Mouse (Mus musculus) spleen, adult 2 months (tissue): ENCODE measurements around the gene Lysmd2. TPM values are rescaled to one million over a fixed set of nuclear protein-coding genes. Genes with fewer than 3 reads are reported as not detected.

ENCODE experiments used
- DNase-seq, 2 experiments: peaks; one replicate each; pipeline versions ENCODE4 v3.0.0 to v3.0.0-alpha.2; 2012 to 2021; ENCODE audit warnings: low spot score in 2 of 2, low read depth in 1 of 2
- H3K27ac ChIP-seq: fragments of 200-500 bp; 2 replicates; pipeline ENCODE4 v1.5.1; 2012; ENCODE audit warnings: low read length, inconsistent platforms; ENCODE audit not compliant: insufficient read depth
- H3K27me3 ChIP-seq: fragments of 200-500 bp; 2 replicates; pipeline ENCODE4 v1.6.1; 2012; ENCODE audit warnings: mild to moderate bottlenecking, moderate library complexity, low read length, inconsistent platforms; ENCODE audit not compliant: control insufficient read depth, insufficient read depth
- H3K36me3 ChIP-seq: fragments of 200-500 bp; 2 replicates; pipeline ENCODE4 v1.6.1; 2012; ENCODE audit warnings: mild to moderate bottlenecking, low read length, inconsistent platforms; ENCODE audit not compliant: control insufficient read depth, insufficient read depth
- H3K4me1 ChIP-seq: fragments of 200-500 bp; 2 replicates; pipeline ENCODE4 v1.6.1; 2011; ENCODE audit warnings: inconsistent platforms; ENCODE audit not compliant: control insufficient read depth, insufficient read depth, insufficient read length
- H3K4me3 ChIP-seq: fragments of 200-500 bp; 2 replicates; pipeline ENCODE4 v1.5.1; 2011; ENCODE audit warnings: mild to moderate bottlenecking, inconsistent platforms; ENCODE audit not compliant: insufficient read depth, insufficient read length; ENCODE audit errors: extremely low read depth
- CTCF ChIP-seq: fragments of 200-500 bp; IDR thresholded peaks from 2 replicates; pipeline ENCODE4 v1.5.1; 2011; ENCODE audit warnings: mild to moderate bottlenecking, inconsistent platforms; ENCODE audit not compliant: insufficient read depth, insufficient read length, insufficient replicate concordance; ENCODE audit errors: extremely low read depth
- POLR2A ChIP-seq: fragments of 200-500 bp; IDR thresholded peaks from 2 replicates; pipeline ENCODE4 v1.6.1; 2011; ENCODE audit warnings: low read depth, low read length, inconsistent platforms
- WGBS: fragments of 180-500 bp; shearing (Covaris S2); methylation state at CpG from one replicate; pipeline ENCODE4 v1.1.7; 2018; 5-methylcytosine and 5-hydroxymethylcytosine counted together
- polyA plus RNA-seq: library from polyadenylated mRNA; depleted of rRNA; stranded (reverse); fragments of >200 nt; gene quantifications from 2 replicates; pipeline ENCODE4 v1.2.3, GENCODE M21; 2012; rRNA removed

Gene Lysmd2
- 6.6 and 12.1 TPM in 2 replicates for polyA plus RNA-seq

- Histone ChIP-seq H3K4me1 (peaks cover 5% of the 10 kb centered on the region; the same call in 1 of the 2 replicates), H3K4me3 (peak within 1 kb of the TSS; percentile 72), H3K27me3 (peaks cover 7% of the 10 kb centered on the region), H3K36me3 (no peaks in the 10 kb centered on the region), H3K27ac (peak within 1 kb of the TSS; percentile 57)
- under 1% methylated on average over 75 of the region's 94 CpGs for WGBS
- peak in 1 of 2 experiments; percentile 26 for DNase-seq
- TF ChIP-seq CTCF = no peak
- no peak for TF ChIP-seq POLR2A
Measured at GRCm38 (mm10) chr9:75625556-75626307, at the start of gene Lysmd2. Gene Lysmd2, plus strand, starts transcription at chr9:75625741.

GRCm38 (mm10) chr9:75579321-75579720 lies 46.2 kb upstream of the Lysmd2 start:
- Histone ChIP-seq H3K4me3 (no peak overlapping the region), H3K27ac (no peak overlapping the region), H3K27me3 (no peaks in the 10 kb centered on the region), H3K36me3 (no peaks in the 10 kb centered on the region), H3K4me1 (no peaks in the 10 kb centered on the region)
- TF ChIP-seq CTCF = no peak
- no peak for TF ChIP-seq POLR2A
- DNase-seq = no peak
- 87% methylated on average over 6 of the region's 6 CpGs for WGBS

DNA sequence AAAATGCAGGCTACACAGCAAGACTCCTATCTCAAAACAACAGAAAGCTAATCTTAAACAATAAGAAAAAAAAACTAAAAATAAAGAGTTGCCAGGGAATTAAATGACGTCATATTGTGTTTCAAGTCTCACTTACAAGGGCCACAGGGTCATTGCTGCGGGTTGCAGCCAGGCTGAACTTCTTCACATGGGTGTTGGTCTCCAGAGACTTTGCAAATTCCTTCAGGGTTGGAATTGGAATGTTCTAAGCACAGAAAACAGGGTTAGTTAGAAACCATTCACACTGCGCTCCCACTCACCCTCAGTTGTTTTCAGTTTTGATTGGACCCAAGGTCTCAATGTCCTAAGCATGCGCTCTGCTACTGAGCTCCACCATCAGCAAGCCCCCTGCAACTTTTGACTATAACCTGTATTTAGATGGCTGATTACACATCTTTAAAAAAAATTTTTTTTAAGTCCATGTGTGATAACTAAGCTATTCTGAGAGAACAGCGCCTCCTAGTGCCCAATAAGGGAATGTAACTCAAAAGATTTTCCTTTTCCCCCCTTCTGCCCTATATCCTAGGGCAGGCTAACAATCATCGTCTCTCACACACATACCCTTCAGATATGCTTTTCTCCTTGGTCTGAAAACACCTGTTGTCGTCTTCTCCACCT lies 43.7 kb upstream of the Lysmd2 start:
- Histone ChIP-seq H3K36me3 (no peaks in the 10 kb centered on the region), H3K4me1 (no peaks in the 10 kb centered on the region), H3K4me3 (no peak overlapping the region), H3K27ac (no peak overlapping the region), H3K27me3 (no peaks in the 10 kb centered on the region)
- peak in 1 of 2 experiments; percentile 38 for DNase-seq
- no peak for TF ChIP-seq CTCF
- no peak for TF ChIP-seq POLR2A
- WGBS = 48% methylated on average over 7 of the region's 7 CpGs

DNA sequence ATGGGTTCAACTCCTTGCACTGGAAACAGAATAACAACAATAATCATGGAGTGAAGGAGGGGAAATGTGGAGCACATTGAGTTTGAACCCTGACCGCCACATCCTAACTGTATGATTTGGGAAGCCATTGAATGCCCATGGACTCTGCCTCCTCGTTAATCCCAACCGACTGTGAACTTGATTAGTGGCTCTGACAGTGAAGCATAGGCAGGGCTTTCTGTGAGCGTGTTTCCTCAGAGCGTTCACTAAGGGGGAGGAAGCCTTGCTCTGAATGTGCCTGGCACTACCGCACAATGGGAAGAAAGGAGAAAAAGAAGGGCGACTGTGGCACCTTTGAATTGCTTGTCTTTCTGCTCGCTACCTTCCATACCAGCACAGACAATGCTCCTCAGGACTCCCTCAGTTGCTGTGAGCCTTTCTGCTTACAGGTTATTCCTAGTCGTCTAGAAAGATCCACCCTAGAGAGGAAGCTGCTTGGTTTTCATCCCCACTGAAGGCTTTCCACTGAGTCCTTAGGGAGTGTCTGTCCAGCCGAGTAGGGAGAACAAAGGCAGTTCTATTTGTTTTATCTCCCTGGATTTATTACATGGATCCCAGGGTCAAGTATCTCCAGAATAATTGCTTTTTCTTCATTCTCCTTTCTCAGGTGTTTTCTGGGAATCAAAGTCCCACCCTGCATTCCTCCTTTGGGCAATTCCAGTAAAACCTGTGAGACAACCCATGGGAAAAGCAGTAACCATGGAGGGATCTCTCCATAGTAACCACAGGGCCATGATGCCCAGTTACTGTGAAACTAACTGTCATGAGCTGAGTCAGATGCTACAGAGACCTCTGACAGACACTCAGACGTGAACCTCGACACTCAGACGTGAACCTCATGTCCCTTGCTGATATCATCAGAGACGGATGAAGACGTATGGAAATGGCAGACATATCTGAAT lies 35.4 kb upstream of the Lysmd2 start:
- no peak overlapping the region for H3K4me3 ChIP-seq
- TF ChIP-seq POLR2A (no peak), CTCF (no peak)
- no peaks in the 10 kb centered on the region for H3K4me1 ChIP-seq
- no peak for DNase-seq
- 89% methylated on average over 15 of the region's 15 CpGs for WGBS
- H3K27me3 ChIP-seq = no peaks in the 10 kb centered on the region
- no peak overlapping the region for H3K27ac ChIP-seq
- no peaks in the 10 kb centered on the region for H3K36me3 ChIP-seq

DNA sequence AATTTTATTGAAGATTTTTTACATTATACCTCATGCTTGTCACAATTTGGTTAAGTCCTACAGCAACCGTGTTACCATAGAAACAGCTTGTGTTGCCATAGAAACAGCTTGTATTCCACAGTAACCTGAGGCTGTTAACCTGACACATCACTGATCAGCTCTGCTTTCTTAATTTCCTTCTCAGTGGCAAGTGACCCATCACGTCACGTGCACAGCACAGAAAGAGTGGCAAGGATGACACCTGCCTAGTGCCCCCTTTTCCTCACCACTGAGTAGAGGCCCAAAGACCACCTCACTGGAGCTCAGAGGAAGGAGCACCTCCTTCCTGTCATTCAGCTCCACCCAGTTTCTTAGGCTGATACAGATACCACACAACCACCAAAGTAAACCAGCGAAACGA lies 32.1 kb upstream of the Lysmd2 start:
- no peak for DNase-seq
- no peaks in the 10 kb centered on the region for H3K36me3 ChIP-seq
- TF ChIP-seq CTCF (no peak), POLR2A (no peak)
- no peaks in the 10 kb centered on the region for H3K27me3 ChIP-seq
- WGBS = 85% methylated on average over 5 of the region's 5 CpGs
- H3K27ac ChIP-seq = no peak overlapping the region
- H3K4me1 ChIP-seq = no peaks in the 10 kb centered on the region
- H3K4me3 ChIP-seq = no peak overlapping the region

DNA sequence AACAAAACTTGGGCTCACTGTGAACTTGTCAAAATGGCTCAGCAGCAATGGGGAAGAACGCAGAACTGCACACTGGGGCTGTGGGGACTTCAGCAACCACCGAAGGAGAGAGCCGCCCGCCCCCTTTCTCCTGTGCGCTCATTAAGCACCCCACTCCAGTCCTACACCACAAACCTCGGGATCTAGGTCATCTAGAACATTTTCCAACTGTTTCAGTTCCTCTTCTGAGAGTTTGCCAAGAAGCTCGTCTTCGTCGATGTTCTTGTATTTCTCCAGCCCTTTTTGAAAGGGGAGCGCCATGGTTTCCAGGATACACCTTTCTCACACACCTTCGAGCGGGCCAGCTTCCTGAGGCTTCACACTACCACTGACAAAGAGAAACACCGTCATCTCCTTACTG lies 28.5 kb upstream of the Lysmd2 start:
- TF ChIP-seq POLR2A (no peak), CTCF (no peak)
- H3K27me3 ChIP-seq = no peaks in the 10 kb centered on the region
- H3K27ac ChIP-seq = no peak overlapping the region
- WGBS = 66% methylated on average over 13 of the region's 13 CpGs
- H3K4me3 ChIP-seq = no peak overlapping the region
- no peaks in the 10 kb centered on the region for H3K36me3 ChIP-seq
- DNase-seq = no peak
- no peaks in the 10 kb centered on the region for H3K4me1 ChIP-seq
